Mouse (Mus musculus): Measurements from ENCODE around the gene Dgke.

DNA sequence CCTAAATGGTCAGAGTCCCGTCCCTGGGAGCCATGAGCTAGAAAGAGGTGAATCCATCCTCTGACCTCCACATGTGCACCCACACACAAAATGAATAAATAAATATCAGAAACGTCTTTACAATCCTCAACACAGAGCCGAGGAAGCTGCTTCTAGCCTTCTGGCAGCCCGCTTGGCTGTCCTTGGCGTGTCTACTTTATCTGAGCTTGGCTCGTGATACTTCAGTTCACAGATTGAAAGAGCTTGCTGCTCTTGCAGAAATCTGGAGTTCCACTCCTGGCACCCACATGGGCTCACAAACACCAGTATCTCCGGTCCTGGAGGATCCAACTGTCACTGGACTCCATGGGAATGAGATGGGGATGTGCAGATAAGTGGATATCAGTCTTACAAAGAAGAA, 45.0 kb downstream of the Dgke start:
- TF ChIP-seq USF1 (IDR thresholded peaks at IDR 0.05; ENCODE audit: low read depth), result no peak
- TF ChIP-seq CTCF (IDR thresholded peaks at IDR 0.05; ENCODE audit: control insufficient read depth, insufficient read depth, insufficient read length), result no peak
- TF ChIP-seq MYOD1 (IDR thresholded peaks at IDR 0.05; ENCODE audit: control insufficient read depth, insufficient read length, low read depth), result no peak
- no peak for TF ChIP-seq MAX (IDR thresholded peaks at IDR 0.05)
